Mouse (Mus musculus): ENCODE results near the gene Prkag1.

The Prkag1 gene

DNA sequence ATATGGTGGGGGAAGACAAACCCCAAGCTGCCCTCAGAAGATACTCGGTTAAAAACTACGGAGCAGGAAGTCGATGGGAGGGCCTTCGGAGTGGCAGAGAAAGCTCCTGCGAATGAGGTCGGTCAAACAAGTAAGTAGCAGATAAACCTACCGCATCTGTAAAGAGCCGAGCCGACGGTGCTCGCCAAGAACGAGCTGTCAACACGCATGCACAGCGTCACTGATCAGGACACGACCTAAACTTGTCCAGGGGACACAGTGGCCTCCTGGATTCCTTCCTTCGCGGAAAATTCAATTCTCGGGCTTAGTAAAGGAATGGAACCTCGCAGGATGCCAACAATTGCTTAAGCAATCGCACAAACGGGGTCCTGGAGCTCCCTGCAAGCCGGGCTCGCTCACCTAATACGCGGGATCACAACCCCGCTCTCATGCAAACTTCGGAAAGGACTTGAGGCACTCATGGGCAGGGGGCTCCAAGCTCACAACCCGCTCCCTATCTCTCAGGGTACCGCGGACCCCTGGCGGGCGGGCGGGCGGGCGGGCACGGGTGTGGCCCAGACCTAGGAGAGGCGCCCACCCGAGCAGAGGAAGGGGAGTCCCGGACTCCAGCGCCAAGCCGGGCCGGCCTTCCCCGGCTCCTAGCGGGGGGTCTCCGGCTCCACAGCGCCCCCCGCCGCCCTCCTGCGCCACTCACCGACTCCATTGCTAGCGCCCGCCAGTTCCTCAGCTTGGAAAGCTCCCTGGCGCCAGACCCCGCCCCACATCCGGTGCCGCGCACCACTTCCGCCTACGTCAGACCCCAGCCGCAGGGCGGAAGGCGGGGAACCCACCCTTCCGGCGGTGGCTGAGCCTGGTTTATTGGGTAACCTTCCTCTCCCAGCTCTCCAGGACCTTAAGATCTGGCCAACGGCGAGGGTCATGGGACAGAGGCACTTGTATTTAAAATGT lies at the start of gene Prkag1:
Gene Prkag1, minus strand, starts transcription at position 786 of the 948 bp plus-strand sequence.
- peak; percentile 98 to 99 for DNase-seq

DNA sequence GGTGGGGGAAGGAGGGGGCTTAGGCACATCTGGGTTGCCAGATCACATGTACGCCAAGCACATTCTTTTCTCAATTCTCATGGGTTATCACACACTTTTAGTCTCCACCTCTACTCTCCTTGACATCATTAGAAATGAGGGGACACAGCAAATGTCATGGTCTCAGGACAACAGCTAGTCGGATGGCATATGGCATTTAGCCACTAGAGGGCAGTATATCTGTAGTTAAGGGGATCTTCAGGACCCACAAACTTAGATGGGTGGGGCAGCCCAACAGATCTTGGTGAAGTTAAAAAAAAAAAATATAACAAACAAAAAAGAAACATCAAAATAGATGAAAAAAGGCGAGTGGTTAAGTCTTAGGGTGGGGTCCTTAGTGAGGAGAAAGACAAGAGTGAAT lies 46.0 kb upstream of the Prkag1 start:
- DNase-seq, result peak in 1 of 2 experiments; percentile 75

DNA sequence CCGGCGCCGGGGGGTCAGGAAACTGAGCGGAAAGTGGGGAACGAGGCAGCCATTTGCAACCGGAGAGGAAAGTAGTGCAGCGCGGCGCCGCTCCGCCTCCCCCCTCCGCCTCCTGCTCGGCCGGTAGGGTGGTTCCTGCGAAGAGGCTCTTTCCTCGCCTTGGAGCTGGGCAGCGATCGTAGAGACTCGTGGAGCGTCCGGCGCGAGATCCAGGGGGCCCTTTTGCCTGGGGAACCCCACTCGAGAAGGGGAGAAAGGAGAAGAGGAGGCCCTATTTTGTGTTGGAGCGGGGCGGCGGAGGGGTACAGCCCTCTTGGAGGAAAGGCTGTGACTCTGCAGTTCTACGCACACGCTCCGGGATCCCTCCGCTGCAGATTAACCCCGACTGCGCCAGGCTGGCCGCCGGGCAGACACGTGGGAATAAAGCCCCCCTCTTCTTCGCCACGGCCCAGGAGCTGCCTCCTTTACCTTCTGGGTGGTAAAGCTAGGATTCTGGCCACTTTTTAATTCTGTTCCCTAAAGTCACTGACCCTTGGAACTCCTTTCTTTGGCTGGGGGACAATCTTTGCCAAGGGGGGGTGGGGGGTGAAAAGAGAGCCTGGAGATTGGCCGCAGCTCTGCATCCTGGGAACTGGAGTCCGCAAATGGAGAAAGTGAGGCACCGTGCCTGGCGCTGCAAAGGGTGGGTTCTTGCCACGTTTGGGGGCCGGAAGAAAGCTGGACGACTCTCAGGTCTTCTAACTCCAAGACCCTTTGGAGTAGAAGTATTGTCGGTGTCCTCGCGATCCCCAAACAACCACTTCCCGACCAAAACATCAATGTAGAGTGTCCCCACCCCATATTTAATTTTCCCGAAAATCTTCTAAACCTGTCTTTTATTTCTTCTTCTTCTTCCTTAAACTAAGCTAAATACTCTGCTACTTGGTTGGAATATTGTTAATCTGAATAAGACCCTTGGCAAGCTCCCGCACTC lies 40.9 kb upstream of the Prkag1 start:
- DNase-seq, result peak; percentile 94 to 95

DNA sequence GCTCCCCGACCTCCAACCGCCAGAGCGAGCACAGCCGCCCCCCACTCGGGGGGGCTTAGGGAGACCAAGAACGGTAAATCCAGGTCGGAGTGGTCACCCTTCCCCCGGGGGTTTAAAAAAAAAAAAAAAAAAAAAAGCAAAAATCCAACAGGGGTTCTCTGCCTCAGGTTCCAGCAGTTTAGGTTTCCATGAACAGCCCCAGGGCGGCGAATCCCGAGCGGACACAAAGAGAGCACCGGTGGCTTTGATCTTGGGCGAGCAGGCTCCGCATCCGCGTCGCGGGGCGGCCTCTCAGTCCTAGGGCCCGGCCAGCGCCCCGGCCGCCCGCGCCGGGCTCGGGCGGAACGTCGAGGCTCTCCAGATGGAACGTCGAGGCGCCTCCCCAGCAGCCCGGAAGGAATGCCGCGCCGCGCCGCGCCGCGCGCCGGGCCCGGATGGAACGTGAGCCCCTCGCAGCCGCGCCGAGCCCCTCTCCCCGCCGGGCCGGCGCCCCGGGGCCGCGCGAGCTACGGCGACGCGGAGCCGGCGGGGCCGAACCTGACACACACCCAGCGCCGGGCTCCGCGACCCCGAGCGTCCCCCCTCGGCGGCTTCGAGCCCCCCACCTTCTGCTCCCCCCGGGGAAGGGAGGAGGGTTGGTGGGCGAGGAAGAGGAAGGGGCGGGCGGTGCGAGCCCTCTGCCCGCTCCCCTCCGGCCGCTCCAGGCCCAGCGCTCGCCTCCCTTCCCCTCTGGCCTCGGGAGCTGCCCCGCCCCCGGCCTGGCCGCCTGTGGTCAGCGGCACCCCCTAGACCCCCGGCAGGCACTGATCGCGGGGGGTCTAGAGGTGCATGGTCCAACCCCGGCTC lies 40.0 kb upstream of the Prkag1 start, which contains the start of gene Kmt2d:
Gene Kmt2d, minus strand, starts transcription at position 135 of the 846 bp plus-strand sequence.
- DNase-seq, result peak in 1 of 2 experiments; percentile 65

DNA sequence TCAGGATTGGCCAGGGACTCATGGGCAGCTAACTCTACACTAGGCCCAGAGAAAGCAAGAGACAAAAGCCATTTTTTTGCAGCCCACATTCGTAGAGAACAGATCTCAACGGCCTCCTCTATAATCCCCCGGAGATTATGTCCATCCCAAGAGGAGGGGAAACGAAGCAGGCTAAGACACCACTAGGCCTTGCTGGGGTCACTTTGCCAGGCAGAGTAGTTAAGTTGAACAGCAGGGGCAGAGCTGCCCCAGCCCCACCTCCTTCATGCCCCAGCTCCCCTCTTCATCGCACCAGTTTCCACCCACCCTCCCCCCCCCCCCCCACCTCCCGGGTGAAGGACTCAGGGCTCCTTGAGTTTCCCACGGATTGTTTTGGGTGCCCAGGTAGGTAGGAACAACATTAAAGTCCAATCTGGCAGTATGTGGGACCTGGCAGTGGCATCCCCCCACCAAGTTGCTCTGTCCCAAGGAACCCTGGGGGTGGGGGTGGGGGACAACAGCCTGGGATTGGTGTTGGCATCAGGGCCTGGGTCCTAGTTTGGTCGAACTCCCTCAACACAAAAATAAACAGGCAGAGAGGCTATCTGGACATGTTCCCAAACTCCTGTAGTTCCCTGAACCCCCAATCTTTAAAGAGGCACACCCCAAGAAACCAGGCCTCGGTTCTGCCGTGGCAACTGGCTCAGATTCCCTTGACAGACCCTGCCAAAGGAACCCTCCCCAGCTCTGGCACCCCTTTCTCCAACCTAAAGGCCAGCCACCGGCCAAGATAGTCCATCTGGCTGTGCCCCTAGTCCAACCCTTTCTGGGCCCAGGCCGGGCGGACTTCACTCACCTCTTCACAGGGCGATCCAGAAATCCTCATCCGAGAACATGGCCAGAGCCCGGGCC lies 39.1 kb upstream of the Prkag1 start:
- DNase-seq, result peak; percentile 49 to 51

DNA sequence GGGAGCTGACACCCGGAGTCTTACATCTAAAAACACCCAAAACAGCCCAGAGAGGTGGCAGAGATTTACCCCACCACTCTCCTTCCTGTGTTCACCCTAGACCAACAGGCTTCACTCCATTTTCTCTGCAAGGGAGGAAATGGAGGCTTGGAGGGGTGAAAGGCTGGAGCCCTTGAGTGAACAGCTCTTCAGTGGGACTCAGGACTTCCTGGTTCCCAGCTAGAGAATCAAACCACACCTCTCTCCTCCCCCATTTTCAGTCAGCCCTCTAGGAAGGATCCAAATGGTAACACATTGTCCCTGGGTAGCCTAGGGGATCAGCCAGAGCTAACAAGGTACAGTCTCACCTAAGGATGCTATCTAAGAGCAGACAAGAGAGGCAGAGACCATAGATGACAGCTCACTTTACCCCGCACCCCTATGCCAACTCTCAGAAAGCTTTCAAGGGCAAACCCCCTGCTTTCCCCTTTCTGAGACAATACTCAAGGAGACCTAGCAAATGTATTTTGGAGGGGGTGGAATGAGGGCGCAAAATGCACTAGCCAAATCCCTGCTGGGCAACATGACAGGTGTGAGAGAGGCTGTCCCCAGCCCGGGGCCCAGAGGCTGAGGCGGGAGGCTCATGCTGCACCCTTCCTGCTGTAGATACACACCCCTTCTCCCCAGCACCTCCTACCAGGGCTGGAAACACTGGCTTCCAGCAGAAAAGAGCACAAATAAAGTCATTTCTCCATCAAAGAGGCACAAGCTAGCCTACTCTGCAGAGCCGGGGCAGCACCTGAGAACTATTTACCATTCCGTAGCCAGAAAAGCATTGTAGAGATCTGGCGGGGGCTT lies 38.2 kb upstream of the Prkag1 start:
- peak; percentile 38 to 48 for DNase-seq

DNA sequence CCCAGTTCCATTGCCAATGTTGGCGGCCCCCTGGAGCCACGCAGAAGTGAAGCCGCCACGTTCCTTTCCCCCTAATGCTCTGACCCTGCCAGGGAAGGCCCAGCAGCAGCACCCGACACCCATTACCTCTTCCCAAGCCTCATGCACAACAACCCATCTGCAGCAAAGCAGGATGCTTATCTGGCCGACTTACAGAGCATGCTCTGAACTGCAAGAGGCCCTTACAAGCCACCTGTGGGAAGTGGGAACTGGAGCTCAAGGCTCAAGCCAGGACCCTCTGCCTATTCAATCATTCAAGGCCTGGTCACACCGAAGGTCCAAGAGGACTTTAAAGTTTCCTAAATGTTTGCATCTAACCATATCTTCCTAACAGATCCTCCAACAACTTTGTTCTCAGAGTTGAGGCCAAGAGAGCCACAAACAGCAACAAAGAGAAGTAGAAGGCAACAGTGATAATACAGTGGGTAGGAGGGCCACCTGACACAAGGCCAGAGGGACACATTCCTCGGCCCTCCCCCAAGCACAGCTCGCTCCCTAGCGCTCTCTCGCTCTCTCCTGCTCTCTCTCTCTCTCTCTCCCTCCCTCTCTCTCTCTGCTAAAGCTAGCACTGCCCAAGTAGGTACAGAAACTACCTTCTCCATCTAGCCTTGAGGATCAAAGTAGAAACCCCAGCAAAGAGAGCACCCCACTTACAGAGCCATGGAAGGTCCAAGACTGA lies 37.2 kb upstream of the Prkag1 start:
- DNase-seq, result peak in 1 of 2 experiments; percentile 19

DNA sequence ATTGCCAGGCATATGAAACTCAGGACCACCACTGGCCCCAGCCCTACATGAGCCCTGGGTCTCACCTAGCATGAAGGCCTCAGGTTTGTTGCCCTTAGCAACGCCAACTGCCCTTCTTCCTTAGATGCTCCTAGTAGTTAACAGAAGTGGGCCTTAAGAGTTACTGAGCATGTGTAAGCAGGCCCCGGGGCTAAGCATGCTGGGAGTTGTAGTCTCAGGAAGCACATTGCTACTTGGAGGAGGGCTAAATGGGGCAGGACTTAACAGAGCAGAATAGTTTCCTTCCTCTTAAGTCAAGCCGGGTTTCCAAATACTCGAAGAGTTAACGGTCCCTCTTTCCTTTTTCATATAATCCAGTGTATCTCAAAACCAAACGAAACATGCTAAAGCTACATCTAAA lies 36.0 kb upstream of the Prkag1 start:
- DNase-seq, result peak; percentile 67 to 75

DNA sequence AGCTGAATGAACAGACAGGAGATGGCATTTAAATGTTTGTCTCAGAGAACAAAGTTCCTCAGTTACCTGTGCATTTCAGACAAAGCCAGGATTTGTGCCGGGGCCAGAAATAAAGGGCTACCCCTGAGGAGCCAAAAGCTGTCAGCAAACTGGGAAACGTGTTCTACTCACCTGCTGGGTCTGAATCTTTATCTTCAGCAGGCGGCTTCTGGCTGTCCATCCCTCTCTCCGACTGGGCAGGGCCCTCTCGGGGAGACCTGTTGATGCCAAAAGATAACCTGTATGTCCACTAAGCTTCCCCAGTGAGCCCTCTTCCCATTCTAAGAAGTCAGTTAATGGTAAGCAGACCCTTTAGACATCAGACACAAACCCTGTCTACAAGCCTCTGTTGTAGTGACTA lies 35.2 kb upstream of the Prkag1 start:
- DNase-seq, result peak in 1 of 2 experiments; percentile 19

DNA sequence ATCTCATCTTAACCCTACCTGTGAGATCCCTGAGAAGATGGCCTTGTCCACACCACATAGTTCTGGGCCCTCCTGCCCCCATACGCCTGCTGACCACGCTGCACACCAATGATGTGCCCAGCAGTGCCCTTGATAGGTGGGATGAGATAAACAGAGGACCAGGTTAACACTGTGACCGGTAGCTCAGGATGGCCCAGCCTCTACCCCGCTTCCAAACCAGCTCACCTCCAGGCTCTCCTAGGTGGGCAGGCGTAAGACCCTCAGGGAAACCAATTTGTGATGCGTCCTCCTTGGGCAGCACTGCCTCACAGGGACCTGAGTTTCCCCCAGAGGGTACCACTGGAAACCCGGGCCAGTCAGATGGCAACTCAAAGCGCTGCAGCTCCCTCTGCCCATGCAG lies 34.5 kb upstream of the Prkag1 start:
- peak in 1 of 2 experiments; percentile 21 for DNase-seq

DNA sequence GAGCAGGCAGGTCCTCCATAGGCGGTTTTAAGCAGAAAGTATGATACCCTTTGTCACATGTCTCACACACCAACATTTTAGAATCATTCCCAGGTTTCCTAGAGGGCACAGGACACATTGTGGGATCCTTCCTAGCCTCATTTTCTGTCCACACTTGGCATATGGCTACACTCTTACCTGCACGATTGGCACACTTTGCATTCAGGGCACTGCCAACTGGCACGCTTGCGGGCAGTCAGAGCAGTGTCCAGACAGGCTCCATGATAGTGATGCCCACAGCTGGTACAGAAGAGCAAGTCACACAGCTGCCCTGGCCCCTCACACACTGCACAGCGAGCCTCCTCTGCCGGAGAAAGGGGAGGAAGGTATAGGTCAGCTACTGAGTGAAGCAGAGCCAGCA lies 33.6 kb upstream of the Prkag1 start:
- peak in 1 of 2 experiments; percentile 18 for DNase-seq

DNA sequence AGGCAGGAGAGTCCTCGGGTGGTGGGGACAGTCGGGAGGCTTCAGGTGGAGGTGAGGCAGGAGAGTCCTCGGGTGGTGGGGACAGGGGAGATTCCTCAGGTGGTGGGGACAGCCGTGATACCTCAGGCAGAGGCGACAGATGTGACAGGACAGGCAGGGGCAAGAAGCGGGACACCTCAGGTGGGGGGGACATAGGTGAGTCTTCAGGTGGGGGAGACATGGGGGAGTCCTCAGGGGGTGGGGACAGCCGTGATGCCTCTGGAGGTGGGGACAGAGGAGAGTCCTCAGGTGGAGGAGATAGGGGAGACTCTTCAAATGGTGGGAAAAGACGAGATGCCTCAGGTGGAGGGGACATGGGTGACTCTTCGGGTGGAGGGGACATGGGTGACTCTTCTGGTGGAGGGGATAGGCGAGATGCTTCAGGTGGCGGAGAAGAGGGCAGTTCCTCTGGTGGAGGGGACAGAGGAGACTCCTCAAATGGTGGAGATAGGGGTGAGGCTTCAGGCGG lies 32.2 kb upstream of the Prkag1 start:
- DNase-seq, result no peak

DNA sequence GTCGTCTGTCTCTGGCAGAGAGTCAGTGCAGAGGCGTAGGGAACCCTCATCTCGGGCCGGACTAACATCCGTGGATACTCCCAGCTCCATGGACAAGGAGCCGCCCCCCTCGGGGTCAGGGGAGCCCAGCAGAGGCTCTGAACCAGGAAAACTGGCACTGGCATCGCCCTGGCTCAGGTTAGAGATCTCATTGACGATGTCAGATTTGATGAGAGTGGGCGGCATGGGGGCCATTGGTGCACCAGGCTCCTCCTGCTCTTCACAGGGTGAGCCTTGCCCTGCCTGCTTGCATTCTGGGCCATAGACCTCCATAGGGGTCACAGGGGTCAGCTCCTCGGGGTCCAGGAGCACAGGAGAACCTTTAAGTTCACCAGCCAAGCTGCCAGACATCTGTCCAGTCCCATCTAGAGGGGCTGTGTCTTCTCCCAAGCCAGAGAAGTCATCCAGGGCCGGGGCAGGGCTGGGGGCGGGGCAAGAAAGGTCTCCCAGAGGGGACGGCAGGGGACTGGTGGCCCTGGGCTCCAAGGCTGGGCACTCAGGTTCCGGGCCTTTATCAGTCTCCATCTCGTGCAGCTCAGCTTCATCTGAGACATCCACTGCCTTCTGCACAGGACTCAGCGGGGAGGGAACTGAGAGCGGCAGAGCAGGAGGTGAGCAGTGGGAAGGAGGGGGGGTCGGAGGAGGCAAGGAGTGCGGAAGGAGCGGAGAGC lies 30.5 kb upstream of the Prkag1 start:
- DNase-seq, result peak in 1 of 2 experiments; percentile 20

DNA sequence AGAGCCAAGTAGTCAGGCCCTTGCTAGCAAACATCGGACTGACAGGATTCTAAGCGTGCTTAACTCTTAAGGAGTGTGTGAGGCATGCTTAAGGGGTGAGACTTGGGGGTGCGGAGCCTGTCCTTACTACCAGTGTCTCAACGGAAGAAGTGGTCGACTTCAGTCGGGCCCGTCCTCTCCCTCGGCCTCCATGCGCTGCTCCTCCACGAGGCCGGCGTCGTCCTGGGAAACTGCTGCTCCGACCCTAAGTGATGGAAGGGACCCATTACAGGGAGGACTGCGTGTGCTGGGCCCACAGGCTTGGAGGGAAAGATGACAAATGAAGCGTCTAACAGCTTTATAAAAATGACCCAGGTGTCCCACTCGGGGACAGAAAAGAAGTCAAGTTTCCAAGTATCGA lies 29.6 kb upstream of the Prkag1 start:
- peak in 1 of 2 experiments; percentile 19 for DNase-seq

DNA sequence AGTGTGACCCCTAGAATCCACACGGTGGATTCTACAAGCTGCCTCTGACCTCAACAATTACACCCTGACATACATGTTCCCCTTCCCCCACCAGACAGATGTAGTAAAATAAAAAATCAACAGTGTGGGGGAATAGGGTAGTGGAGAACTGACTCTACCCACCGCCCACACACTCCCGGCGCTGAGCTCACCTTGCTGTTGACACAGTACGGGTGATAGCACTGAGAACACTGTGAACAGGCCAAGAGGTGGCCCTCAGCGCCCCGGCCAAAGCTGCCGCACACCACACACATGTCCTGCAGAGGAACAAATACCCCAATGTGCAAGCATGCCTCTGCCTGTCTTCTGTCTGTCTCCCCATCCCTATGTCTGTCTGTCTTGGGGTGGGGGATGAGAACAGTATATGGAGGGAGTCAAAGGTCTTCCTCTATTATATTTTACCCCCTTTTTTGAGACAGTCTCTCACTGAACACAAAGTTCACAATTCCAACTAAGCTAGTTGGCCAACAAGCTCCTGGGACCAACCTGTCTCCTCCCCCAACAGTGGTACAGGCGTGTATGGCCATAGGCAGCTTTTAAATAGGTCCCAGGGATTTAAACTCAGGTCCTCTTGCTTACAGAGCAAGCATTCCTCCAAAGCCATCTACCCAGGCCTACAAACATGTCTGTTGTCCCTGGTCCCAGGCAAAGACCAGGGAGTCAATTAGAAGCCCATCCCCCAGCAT lies 28.2 kb upstream of the Prkag1 start:
- peak in 1 of 2 experiments; percentile 16 for DNase-seq

DNA sequence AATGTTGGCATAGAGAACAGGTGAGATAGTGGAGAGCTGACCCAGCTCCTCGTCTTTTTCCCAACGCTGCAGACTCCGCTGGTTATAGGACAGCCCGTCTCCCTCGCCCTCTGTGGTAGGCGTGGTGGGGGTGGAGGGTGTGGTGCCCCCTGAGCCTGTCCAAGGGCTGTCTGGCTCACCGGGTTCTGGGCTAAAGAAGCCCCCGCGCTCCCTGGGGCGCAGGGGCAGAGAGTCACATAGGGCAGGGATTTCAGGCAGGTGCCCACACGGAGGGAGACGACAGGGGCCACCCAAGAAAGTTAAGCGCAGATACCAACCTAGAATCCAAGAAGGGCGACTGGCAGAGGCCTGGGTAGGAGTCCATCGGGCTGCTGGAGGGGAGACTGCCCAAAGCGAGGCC lies 22.9 kb upstream of the Prkag1 start:
- no peak for DNase-seq

DNA sequence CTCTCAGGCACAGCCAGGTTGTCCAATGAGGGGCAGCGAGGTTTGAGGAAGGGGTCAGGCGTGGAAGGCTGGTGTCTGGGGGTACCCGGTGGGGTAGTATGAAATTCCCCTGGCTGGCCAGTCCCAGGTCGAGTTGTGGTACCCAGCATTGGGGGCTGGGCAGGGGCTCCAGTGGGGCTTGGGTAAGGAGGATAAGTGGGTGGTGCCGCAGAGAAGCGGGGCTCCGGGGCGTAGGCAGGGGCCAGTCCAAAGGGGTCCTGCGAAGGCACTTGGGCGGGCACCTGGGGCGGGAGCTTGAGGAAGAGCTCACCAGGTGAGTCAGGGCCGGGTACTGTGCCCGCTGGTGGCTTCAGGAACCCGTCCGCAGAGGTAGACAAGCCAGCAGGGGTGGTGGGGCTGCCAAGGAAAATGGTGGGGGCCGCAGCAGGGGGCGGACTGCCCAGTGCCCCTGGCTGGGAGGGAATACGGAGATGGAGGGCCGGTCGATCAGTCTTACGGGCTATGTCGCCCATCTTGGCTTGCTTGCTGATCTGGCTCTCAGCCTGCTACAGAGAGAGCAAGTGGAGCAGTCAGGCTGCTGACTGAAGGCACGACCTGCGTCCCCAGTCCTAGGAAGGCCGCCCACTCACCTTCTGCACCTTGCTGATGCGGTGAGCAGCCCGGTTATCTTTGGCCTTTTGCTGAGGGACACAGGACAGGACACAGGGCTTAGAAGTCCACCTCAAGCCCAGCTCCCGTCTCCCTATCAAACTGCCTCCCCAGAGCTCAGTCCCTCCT lies 22.0 kb upstream of the Prkag1 start:
- peak in 1 of 2 experiments; percentile 24 for DNase-seq
